Mouse (Mus musculus): Measurements from ENCODE around the gene H2-Oa.

The H2-Oa gene

DNA sequence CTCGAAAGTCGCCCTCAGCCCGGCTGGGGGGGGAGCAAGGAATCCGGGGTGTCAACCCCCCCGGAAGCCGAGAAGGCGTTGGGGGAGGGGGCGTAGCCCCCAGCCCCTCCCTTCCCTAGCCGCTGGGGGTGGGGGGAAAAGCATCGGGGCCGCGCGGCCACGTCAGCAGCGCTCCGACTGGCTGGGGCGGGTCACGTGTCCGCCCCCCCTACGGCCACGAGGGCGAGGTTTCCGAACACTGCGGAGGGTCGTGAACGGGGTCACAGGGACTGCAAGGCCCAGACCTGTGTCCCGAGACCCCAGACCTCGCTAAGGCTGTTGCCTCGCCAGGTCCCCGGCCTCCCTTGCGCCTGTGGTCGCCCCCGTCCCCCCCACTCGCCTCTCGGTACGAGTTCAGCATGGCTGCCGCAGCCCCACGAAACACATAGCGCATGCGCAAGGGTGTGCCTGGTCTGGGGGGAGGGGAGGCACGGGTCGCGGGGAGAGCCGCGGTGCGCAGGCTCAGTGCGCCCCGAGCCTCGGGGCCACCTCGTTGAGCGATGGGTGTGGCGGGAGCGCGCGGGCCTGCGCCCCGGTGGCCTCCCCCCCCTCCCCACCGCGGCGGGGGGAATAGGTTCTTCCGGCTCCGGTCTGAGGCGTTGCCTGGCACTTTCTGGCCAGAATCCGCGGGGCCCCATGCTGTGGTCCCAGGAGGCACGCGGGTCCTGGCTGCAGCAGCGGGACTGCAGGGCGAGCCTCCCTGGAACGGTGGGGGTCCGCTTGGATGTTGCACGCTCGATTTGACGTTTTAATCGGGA is 30.2 kb downstream of the H2-Oa start, which contains the start of gene Brd2:
Brd2 (minus strand) TSS at position 447 of the 797 bp plus-strand sequence.
- peak; percentile 99 for DNase-seq

DNA sequence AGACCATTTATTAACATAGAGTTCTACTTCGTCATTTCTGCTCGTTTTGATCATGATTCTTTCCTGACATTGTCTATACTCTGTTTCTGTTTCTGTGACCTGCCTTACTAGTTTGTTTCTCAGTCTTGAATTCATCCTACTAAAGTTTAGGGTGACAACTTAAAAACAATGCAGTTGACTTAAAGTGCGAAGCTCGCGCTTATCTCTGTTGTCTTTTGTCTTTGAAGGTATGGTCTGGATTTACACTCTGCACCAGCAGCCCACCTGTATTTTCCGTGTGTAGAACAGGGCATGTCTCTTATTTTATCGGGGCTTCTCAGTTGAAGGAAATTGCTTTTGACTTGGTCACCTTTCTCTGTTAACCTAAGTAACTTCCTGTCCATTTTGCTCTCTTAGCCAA is 31.0 kb downstream of the H2-Oa start:
- no peak for DNase-seq

DNA sequence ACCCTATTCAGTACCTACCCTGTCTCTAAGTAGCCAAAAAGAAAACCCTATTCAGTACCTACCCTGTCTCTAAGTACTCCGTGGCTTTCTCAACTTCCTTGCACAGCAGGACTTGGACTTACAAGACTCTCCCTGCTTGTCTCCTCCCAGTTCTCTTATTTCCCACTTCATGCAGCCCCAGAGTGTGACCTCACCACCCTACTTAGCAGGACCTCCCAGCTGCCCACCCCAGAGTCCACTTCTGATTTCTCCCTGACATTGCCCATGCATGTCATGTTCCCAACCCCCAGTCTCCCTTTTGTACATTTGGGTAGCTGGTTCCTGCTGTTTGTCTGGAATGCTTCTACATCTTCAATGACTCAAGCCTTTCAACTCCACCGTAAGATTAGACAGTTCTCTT is 31.4 kb downstream of the H2-Oa start:
- no peak for DNase-seq

DNA sequence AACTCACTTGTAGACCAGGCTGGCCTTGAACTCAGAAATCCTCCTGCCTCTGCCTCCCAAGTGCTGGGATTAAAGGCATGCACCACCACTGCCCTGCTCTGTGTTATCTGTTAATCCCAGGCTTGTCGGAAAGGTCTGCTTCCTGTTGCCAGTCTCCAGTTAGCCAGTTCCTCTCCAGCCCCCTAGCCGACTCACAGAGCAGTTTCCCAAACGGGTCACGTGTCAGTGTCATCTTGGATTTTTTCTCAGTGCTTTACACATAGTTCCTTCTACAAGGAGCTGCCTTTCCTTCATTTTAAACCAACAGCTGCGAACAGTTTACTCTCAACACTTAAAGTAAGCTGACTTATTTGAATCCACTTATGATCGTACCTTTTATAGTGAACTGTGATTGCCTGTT is 32.5 kb downstream of the H2-Oa start:
- DNase-seq = no peak

DNA sequence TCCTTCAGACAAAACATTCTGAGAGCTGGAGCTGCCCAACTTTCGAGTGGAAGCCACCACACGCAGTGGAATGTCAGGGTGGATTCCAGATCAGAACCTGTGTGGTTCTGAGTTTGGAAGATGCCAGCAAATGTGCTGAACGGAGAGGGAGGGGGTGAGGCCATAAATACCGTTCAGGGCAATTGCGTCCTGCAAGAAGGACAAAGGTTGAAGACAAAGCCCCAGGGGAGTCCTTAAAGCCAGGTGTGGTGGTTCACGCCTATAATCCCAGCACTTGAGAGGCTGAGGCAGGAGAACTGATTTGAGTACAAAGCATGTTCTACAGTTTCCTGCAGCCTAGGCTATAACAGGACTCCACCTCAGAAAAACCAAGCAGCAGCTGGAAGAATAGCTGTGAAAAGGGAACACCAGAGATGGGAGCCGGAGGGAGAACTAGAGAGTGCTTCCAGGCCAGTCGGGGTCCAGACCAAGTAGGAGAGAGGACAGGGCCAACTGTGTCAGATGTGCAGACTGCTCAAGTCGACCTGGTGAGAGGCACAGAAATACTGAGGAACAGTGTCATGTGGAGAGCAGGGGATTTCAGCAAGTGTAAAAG is 34.8 kb downstream of the H2-Oa start:
- DNase-seq = no peak

DNA sequence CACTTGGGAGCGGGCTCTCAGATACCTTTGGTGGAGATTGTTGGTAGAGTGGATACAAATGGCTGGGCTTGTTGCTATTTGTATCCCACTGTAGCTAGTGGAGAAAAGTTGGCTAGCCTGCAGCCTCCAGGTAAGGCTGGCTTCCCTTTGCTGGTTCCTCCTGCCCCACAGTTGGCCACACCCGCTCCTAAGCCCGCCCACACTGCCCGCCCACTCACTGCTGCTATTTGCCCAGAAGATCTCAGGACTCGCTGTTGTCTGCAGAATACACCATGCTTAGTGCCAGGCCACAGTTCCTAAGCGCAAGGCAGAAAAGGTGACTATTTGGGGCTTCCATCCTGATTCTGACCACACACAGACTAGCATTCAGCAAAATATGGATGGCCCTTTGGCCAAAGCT is 35.3 kb downstream of the H2-Oa start:
- DNase-seq = peak; percentile 69

DNA sequence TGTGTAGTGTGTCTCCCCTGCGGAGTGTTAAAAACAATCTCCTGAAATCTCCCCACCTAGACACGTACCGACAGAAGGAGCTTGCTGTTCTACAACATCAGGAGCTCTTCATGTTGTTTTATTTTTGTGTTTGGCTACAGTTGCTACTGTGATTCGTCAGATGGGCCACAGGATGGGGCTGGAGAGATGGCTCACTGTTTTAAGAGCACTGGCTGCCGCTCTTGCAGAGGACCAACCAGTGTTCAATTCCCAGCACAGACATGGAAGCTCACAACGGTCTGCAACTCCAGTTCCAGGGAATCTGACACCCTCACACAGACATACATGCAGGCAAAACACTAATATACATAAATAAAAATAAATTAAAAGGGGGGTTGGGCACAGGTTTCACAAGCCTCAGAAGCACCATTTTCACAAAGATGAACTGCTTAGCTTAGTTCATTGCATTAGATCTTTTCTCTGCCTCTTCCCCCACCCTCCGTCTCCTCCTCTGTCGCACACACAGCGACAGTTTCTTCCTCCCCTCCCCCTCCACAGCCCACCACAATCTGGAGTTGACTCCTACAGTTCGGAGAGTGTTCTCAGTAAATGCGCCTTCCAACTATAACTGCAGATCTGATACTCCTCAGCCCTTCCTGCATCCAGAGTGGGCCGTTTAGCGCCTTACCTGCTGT is 36.3 kb downstream of the H2-Oa start:
- peak; percentile 63 for DNase-seq

DNA sequence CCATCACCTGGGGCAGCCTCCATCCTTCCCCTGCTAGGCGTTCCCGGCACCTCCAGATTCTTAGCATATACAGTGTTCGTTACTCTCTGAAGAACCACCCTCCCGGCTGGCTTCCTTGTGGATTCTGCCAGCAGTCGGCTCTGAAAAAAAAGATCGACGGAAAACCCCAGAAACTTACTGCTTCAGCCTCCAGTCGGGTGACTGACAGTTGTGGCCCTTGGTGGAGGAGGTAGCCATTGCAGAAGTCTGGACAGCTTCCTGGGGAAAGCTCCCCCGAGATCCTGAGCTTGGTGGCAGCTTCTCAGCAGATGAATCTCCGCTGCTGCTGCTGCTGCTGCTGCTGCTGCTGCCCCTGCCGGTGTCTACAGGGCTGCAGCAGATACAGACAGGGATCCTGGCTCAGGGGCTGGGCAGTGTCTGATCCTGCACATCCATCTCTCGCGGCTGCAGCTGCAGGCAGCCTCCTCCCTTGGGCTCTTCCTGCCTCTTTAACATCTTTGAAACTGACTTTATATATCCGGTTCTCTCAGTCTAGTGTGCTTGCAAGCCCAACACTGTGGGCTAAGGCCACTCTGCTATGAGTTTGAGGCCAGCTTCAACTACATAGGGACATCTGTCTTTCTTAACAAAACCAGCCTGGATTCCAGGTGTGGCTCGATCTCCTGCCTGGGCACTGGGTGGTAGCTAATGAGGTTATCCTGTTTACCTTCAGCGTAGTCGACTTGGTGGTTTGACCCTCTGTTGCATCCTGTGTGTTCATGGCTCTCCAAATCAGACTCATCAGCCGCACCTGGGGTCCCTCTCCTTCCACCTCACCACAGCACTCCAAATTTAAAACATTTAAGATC is 37.0 kb downstream of the H2-Oa start:
- peak; percentile 71 for DNase-seq

DNA sequence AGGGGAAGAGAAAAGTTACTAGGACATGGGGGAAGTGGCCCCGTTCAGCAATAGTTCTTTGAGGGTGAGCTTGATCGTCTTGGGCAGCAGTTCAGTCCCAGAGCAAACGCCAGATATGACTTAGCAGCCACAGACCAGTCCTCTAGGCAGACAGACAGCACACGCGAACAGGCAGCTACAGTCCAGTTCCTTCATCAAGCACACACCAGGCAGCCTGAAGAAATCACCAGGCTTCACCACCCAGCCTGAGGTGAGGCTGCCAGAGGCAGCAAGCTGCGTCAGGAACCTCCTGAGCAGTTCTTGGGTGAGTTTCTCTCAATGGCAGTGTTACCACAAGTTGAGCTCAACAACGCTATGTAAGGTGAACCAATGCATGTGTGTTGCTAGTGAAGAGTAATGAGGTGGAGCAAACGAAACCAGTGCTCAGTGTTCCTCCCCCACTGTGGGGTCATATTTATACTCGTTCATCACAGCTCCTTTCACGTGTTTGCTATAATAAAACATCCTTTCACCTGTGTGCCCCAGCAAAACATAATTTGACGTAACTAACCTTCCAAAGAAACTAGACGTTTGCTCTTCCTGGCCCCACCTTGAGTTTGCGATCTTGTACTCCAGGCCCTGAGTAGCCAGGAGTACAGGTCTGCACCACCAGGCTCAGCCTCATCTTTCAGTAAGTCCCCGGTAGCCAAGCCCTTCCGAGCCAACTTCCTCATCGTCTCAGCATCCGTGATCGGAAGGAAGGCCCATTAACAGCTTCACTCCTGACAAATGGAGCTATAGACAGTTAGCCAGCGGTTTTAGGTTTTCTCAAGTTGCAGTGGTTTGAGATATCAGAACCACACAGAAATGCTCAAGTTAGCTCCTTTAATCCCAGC is 38.2 kb downstream of the H2-Oa start:
- no peak for DNase-seq

DNA sequence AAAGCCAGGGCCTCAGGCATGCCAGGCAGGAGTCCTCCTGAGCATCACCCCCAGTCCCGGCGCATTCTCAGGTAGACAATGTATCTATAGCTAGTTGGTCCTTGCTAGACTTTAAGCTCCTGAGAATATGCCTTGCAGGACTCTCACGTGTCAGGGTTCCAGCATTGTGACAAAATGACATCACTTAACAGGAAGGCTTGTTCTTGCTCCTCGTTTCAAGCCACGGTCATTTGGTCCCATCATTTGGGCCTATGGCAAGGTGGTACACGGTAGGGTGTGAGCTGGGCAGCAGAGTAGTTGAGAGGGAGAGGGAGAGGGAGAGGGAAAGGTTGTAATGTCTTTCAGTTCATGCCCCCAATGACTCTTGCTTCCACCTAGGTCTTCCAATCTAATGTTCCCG is 39.8 kb downstream of the H2-Oa start:
- no peak for DNase-seq

DNA sequence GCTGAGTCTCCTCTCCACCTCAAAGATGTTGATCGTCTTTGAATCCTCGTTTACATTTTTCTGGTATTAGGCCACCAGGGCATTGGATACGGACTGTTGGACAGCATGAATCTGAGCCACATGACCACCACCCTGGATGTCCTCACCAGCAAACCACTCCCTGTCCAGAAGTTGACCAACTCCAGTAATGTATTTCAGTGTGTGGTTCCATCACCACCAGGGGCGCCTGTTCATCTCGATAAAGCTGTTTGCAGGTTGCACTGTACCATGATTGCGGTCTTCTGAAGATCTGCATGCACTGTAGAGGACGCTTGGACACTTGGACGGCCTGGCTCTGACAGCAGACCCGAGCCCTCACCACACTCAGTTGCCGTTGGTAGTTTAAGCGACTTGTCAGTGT is 41.1 kb downstream of the H2-Oa start:
- no peak for DNase-seq

DNA sequence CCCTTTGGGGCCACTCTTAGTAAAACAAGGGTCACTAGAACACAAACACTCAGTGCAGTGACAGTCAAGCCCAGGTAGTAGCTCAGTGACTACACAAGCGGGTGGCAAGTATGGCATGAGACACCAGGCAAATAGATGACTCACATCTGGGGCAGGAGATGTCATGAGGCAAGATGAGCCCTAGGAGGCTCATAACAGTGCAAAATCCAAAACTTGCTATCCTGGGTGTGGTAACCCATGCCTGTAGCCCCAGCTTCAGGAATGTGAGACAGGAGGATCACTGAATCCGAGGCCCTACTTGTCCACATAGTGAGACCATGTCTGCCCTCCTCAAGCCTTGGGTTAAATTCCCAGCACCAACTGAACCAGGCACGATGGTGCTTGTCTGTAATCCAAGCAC is 42.3 kb downstream of the H2-Oa start:
- DNase-seq = no peak

DNA sequence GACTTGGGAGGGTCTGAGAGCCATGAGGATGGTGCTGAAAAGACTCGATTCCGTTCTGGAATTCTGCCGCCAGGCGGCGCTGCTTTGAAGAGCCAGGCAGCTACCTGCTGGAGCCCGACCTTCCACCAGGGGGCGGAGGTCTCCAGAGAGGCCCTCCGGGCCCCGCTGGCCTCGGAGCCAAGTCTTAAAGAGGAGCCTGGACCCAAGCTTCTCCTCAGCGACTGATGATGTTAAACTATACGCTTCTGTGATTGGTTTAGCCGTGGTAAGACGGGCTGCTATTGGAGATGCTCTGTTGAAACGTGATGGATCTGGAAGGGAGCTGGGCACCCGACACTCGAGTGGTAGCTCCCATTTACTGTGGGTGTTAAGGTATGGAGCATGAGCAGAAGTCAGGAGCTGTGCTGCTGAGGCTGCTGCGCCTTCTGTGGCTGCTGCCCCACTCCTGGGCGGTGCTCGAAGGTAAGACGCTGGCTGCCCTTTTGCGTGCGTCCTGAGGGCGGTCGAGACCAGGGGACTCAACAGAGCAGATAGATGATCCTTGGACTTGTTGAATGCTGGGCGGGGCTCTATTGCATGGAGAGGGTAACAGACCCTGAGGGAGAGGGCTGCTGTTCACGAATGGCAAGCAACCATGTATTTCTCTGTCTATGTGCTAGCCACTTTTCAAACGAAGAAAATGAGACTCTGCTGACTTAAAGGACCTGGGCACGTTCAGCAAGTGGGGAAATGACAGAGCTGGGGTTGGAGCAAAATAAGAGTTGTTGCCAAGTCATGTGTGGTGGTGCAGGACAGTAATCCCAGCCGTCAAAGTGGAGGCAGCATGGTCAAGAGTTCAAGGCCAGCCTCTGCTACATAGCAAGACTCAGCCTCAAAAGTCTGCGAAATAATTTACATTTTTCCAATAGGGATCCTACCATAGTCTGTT is 43.4 kb downstream of the H2-Oa start:
- peak; percentile 99 for DNase-seq

DNA sequence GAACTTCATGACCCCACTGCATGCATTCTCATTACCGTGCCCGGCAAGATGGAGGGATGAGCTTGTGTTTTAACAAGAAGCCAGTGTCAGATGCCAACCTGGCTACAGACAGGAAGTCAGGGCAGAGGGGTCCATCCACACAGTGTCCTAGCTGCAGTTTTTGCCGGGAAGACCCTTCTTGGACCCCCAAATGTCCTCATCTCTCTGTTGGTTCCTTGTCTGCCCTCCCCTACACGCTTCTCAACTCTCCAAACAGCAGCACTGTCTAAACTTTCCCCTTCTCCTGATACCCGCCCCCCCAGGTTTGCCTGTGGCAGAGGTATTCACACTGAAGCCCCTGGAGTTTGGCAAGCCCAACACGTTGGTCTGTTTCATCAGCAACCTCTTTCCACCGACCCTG is 45.5 kb downstream of the H2-Oa start:
- DNase-seq = no peak

DNA sequence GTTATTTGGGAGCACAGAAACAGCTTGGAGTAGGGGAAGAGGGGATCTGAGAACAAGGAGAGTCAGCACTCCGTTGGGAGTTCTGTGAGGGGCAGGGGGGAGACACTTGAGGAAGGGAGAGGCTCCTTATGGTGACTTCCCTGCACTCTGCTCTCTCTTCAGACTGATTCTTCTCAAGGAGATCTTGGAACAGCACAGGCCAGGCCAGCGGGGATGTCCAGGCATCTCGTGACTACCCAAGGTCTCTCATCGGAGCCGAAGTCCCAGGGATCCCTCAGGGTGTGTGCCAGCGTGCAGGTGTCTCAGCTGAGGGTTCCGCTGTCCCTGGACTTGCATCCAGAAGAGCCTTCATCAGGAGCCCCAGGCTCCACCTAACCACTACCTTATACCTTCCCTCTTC is 46.5 kb downstream of the H2-Oa start:
- no peak for DNase-seq

DNA sequence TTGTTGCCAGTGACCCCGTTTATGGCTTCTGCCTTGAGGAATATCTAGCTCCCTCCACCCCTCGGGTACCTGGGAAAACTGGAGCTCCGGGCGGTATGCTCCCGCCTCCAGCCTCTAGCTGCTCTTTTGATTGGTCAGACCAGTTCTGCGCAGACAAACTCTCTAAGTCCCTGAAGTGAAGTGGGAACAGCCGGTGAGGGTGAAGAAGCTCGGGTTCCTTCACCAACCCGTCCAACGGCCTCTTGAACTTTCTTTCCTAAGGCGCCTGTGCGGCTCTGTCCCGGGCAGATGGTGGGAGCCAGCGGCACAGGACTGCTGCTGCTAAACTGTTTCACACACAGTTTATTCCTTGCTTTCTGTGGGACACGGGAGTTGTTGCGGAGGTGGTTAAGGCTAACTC is 47.3 kb downstream of the H2-Oa start:
- no peak for DNase-seq

DNA sequence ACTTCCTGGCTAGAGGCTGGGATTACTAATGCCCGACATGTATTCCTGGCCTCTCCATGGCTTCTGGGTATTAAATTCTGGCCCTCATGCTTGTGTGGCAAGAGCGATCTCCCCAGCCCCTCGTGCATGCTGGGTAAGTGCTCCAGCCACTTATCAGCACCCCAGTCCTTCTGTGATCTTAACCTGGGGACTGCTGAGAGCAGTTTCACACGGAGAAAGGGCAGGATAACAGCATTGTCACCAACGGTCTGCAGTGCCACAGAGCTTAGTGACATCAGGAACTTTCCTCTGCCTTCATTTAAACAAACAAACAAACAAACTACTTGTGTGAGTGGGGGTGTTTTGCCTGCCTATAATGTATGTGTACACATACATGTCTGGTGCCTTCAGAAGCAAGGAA is 48.1 kb downstream of the H2-Oa start:
- no peak for DNase-seq

DNA sequence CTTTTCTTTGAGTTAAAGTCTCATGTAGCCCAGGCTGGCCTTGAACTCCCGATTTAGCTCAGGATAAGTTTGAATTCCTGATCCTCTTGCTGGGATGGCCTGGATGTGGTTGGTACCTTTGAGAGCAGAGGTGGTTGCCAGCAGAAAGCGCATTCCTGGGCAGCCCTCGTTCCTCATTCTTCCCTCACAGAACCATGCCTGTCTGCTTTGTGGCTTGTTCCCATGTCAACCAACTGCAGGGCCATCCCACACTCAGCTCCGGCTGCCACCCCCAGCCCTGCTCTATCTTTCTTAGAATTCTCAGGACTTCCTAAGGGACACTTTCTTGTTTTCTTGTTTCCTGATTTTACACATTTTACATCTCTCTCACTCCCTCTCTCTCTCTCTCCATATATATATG is 49.3 kb downstream of the H2-Oa start:
- no peak for DNase-seq

DNA sequence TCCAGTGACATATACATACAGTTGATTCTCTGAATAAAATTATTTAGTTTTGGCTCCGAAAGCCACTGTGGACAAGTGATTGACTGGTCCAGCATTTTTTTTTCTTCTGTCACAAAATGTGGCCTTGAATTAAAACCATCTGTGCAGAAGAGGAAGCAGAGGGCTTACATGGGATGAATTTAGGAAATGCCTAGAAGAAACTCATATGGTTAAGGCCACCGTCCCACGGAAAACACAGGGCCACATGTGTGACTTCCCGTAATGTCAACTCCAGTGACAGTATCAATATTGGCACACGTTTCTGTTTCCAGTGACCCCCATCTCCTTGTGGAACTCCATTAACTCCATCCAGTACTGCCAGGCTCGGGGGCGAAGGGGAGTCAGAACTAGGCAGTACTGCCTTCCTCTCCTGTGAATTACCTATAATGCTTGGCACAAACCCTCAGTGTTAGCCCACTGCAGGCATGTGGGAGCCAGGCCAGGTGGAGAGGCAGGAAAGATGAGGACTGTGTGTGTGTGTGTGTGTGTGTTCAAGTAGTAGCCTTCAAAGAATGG is 50.4 kb downstream of the H2-Oa start:
- DNase-seq = no peak

DNA sequence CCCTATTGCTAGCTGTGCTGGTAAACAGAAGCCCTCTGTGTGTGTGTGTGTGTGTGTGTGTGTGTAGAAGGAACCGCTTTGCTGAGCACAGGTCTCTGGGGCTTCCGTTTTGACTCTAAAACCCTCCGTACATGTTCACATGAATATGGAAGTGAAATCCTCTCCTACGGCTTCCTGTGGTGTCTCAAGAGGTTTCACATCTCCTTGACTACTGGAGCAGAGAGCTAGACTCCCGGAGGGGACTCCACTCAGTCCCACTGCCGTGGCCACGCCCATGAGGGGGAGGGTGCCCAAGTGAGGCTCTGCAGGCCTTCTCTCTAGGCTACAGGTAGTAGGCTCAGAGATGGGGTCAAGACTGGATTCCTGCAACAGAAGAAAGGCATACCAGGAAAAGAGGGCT is 50.9 kb downstream of the H2-Oa start, which contains the start of gene H2-DMb2:
H2-DMb2 (plus strand) TSS at position 275 of the 400 bp plus-strand sequence.
- peak; percentile 88 for DNase-seq

DNA sequence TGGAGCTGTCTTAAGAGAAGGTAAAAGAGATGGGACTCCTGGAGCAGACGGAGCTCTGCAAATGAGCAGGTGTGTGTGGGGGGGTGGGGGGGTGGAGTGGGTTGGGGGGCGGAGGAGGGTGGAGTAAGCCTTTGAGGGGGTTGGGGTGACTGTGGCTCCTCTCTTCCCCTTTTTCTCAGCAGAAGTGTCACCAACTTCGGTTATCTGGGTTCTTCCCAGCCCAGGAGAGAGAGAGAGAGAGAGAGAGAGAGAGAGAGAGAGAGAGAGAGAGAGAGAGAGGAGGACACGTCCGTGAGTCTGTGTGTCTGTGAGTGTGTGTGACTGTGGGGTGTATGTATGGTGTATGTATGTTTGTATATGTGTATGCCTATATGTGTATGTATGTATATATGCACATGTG is 51.3 kb downstream of the H2-Oa start:
- no peak for DNase-seq

All from thymus, postnatal 25 days (tissue).